Mouse (Mus musculus): ENCODE measurements at regions not wholly inside any gene's neighbourhood (a gene's known extent, or its start where the extent isn't known, plus 50 kb on each side); places are given as distances from the start of the nearest gene placed in this dataset.

DNA sequence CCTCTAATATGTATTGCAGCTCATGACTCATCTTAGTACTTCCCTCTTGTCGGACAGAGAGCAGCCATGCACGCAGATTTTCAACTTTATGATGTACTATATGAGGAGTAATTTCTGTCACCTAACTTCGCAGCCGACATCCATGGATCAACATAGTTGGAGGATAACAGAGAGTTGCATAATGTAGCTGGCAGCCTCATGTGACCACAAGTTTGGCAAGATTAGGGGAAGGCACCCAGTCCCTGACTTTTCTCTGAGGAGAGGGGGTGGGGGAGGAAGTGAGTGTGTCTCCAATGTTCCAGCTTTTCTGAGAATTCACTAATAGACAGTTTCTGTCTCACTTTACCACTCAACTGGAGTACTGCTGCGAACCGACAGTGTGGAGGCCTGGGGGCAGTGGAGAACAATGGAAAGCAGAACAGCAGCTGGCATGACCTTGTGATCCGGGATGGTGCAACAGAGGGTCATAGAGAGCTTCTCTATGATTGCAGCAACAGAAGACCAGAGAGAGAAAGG lies 424.0 kb downstream of the Ptprc start:
- Histone ChIP-seq H3K36me3 (ENCODE audit: control insufficient read depth, insufficient read depth, low read length) (no peaks in the 10 kb centered on the region), H3K4me1 (ENCODE audit: control insufficient read depth, insufficient read depth, low read length) (no peaks in the 10 kb centered on the region), H3K27me3 (ENCODE audit: control insufficient read depth, insufficient read depth, low read length) (no peaks in the 10 kb centered on the region), H3K27ac (replicated peaks; ENCODE audit: low read depth, low read length) (no peak overlapping the region), H3K4me3 (replicated peaks; ENCODE audit: low read length) (no peak overlapping the region), H3K9me3 (ENCODE audit: control insufficient read depth, low read length) (no peaks in the 10 kb centered on the region), H3K4me2 (replicated peaks; ENCODE audit: low read depth, low read length, severe bottlenecking) (no peak overlapping the region), H3K9ac (ENCODE audit: low read depth, low read length, severe bottlenecking) (no peak overlapping the region)
- 76% methylated on average over 7 of the region's 7 CpGs for WGBS
- TF ChIP-seq POLR2A (IDR thresholded peaks at IDR 0.05; ENCODE audit: borderline replicate concordance, extremely low read depth, insufficient read depth, insufficient read length) = no peak
- no peak for DNase-seq (ENCODE audit: low spot score)
- no peak for ATAC-seq (ENCODE audit: low FRiP score, low read depth)

DNA sequence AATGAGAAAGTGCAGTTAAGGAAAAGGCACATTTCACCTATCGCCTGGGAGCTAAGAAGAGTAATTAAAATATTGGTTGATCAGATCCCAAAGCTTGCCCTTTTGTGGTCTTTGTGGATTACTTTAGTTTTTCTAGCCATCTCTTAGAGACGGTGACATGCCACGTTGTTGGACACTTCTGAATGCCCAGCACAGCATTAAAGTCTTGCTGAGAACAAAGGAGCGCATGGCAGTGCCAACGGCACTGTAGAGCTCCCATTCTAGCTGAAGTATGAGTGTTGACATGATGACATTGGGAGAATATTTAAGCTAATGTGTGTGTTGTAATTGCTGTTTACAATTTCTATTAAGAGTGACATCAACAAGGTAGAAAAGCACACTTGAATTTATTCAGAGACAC lies 424.6 kb downstream of the Ptprc start:
- H3K4me2 ChIP-seq (replicated peaks; ENCODE audit: low read depth, low read length, severe bottlenecking) = no peak overlapping the region
- ATAC-seq (ENCODE audit: low FRiP score, low read depth) = no peak

DNA sequence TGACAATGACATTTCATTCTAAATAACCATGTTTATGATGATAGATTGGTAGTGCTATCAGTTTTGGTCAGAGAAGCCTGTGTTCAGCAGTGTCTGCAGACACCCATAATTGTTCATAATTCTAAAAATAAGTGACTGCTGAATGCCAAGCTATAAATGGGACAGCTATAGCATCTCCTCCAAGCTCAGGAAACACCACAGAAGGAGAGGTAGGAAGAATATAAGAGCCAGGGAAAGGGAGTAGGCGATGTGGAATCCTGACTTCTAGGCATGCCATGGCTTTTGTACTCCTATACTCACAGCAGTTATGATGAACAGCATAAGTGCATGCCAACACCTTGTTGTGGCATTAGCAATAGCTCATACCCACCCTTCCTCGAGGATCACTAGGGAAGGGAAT lies 429.4 kb downstream of the Ptprc start:
- TF ChIP-seq POLR2A (IDR thresholded peaks at IDR 0.05; ENCODE audit: borderline replicate concordance, extremely low read depth, insufficient read depth, insufficient read length) = no peak
- Histone ChIP-seq H3K27ac (replicated peaks; ENCODE audit: low read depth, low read length) (no peak overlapping the region), H3K4me3 (replicated peaks; ENCODE audit: low read length) (no peak overlapping the region), H3K36me3 (ENCODE audit: control insufficient read depth, insufficient read depth, low read length) (no peaks in the 10 kb centered on the region), H3K27me3 (ENCODE audit: control insufficient read depth, insufficient read depth, low read length) (no peaks in the 10 kb centered on the region), H3K4me1 (ENCODE audit: control insufficient read depth, insufficient read depth, low read length) (no peaks in the 10 kb centered on the region), H3K4me2 (replicated peaks; ENCODE audit: low read depth, low read length, severe bottlenecking) (no peak overlapping the region), H3K9me3 (ENCODE audit: control insufficient read depth, low read length) (no peaks in the 10 kb centered on the region), H3K9ac (ENCODE audit: low read depth, low read length, severe bottlenecking) (no peak overlapping the region)
- no peak for ATAC-seq (ENCODE audit: low FRiP score, low read depth)
- WGBS = 68% methylated on average over 2 of the region's 2 CpGs
- no peak for DNase-seq (ENCODE audit: low spot score)

More for the DNA sequence above, 424.6 kb downstream of the Ptprc start:
- TF ChIP-seq POLR2A (IDR thresholded peaks at IDR 0.05; ENCODE audit: borderline replicate concordance, extremely low read depth, insufficient read depth, insufficient read length) = no peak
- no peaks in the 10 kb centered on the region for H3K4me1 ChIP-seq (ENCODE audit: control insufficient read depth, insufficient read depth, low read length)
- no peaks in the 10 kb centered on the region for H3K27me3 ChIP-seq (ENCODE audit: control insufficient read depth, insufficient read depth, low read length)
- H3K4me3 ChIP-seq (replicated peaks; ENCODE audit: low read length) = no peak overlapping the region
- H3K9me3 ChIP-seq (ENCODE audit: control insufficient read depth, low read length) = no peaks in the 10 kb centered on the region
- H3K9ac ChIP-seq (ENCODE audit: low read depth, low read length, severe bottlenecking) = no peak overlapping the region
- H3K27ac ChIP-seq (replicated peaks; ENCODE audit: low read depth, low read length) = no peak overlapping the region
- no peaks in the 10 kb centered on the region for H3K36me3 ChIP-seq (ENCODE audit: control insufficient read depth, insufficient read depth, low read length)
- DNase-seq (ENCODE audit: low spot score) = no peak
- 82% methylated on average over 5 of the region's 5 CpGs for WGBS

DNA sequence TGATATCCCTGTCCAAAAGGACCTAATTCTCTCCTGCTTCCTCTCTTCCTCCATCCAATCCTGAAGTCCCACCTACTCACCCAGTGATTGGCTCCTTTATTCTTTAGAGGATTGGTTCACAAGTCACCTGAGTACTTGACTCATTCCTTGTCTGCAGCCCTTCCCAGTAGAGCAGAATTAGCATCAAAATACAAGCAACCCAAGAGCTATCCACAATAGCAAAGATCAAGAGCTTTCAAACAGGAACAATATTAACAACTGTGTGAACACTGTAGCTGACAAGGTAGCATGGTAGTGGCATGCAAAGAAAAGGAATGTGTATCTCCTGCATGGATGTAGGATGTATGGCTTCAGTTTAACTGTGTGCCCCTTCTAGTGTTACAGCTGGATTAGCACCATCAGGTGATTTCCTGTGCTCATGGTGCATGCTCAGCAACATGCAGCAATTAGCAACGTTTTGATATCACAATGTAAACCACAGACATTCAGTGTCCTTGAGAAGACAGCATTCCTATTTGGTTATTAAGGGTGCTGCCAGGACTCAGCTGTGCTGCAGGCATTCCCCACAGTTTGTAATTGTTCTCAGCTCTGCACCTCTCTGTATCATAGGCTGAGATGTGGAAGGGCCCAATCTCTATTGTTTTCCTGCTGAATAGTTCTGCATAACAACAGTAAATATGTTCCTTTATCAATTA lies 437.2 kb downstream of the Ptprc start:
- no peak overlapping the region for H3K9ac ChIP-seq (ENCODE audit: low read depth, low read length, severe bottlenecking)
- H3K4me2 ChIP-seq (replicated peaks; ENCODE audit: low read depth, low read length, severe bottlenecking) = no peak overlapping the region
- no peak overlapping the region for H3K27ac ChIP-seq (replicated peaks; ENCODE audit: low read depth, low read length)
- no peaks in the 10 kb centered on the region for H3K4me1 ChIP-seq (ENCODE audit: control insufficient read depth, insufficient read depth, low read length)
- H3K4me3 ChIP-seq (replicated peaks; ENCODE audit: low read length) = no peak overlapping the region
- no peaks in the 10 kb centered on the region for H3K9me3 ChIP-seq (ENCODE audit: control insufficient read depth, low read length)
- H3K27me3 ChIP-seq (ENCODE audit: control insufficient read depth, insufficient read depth, low read length) = no peaks in the 10 kb centered on the region
- DNase-seq (ENCODE audit: low spot score) (no peak), ATAC-seq (ENCODE audit: low FRiP score, low read depth) (no peak)
- 17% methylated on average over 1 of the region's 1 CpGs for WGBS
- TF ChIP-seq POLR2A (IDR thresholded peaks at IDR 0.05; ENCODE audit: borderline replicate concordance, extremely low read depth, insufficient read depth, insufficient read length) = no peak
- H3K36me3 ChIP-seq (ENCODE audit: control insufficient read depth, insufficient read depth, low read length) = no peaks in the 10 kb centered on the region

DNA sequence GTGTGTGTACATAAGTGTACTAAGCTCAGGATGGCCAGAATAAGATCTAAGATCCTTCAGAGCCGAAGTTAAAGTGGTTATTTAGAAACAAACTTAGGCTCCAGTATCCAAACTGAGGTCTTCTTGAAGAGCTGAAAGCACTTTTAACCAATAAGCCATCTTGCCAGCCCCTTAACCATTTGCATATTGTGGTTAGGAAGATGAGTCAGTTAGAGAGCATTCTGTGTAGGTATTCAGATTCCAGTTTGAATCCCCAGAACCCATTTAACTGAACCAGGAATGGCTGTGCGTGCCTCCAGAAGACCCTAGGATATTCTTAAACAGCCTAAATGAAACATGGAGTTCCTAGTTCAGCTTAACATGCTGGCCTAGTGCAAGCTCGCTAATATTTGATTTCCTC lies 471.6 kb downstream of the Ptprc start:
- TF ChIP-seq POLR2A (IDR thresholded peaks at IDR 0.05; ENCODE audit: borderline replicate concordance, extremely low read depth, insufficient read depth, insufficient read length) = no peak
- H3K9me3 ChIP-seq (ENCODE audit: control insufficient read depth, low read length) = no peaks in the 10 kb centered on the region
- H3K9ac ChIP-seq (ENCODE audit: low read depth, low read length, severe bottlenecking) = no peak overlapping the region
- H3K27ac ChIP-seq (replicated peaks; ENCODE audit: low read depth, low read length) = no peak overlapping the region
- no peak for DNase-seq (ENCODE audit: low spot score)
- H3K4me1 ChIP-seq (ENCODE audit: control insufficient read depth, insufficient read depth, low read length) = no peaks in the 10 kb centered on the region
- H3K4me2 ChIP-seq (replicated peaks; ENCODE audit: low read depth, low read length, severe bottlenecking) = no peak overlapping the region
- no peaks in the 10 kb centered on the region for H3K27me3 ChIP-seq (ENCODE audit: control insufficient read depth, insufficient read depth, low read length)
- H3K4me3 ChIP-seq (replicated peaks; ENCODE audit: low read length) = no peak overlapping the region
- H3K36me3 ChIP-seq (ENCODE audit: control insufficient read depth, insufficient read depth, low read length) = no peaks in the 10 kb centered on the region
- WGBS = 84% methylated on average over 3 of the region's 3 CpGs
- no peak for ATAC-seq (ENCODE audit: low FRiP score, low read depth)

Data from limb, embryonic 14.5 days (tissue).